ENCODE assay signal across 8 mouse cellular contexts in the genomic region with DNA sequence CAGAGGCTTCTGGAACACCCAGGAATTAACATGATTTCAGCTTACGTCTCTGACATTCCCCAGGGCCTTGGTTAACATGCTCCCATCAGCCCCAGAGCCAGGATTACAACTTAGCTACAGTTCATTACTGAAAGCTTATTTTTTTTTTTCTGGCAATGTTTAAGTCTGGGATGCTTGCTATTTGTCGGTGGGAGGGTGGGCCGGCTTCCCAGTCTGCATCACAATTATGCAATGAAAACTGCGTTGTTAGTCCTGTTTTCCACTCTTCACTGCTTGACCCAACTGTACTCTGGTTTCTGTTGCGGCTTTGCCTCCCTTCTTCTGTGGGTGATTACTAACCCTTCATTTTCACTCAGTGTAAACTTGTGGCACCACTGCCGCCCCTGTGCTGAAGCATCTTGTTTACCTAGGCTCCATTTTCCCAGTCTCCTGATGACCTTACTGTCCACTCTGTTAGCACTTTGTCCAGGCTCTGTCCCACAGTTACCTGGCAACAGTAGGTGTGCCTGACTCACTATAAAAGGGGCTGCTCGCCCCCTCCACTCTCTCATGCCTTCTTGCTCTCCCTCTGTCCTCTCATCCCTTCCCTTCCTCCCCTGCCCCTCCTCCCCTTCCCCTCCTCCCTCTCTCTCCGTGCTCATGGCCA. TPM values are rescaled to one million over a fixed set of nuclear protein-coding genes. Genes with fewer than 3 reads are reported as not detected.
DNase-seq lines count a peak whose midpoint lies in the region; ATAC-seq and TF ChIP-seq lines count a peak whose summit lies in the region.
"Had no signal": no experiment of that assay in that cellular context is flagged by ENCODE, and none has a peak within 500 bp of the region (broad histone marks: within the 10 kb centered on the region; RNA-seq: fewer than 3 reads in every experiment).

No protein-coding gene starts in this region.

- TF ChIP-seq POLR2A in liver, adult 2 months (IDR thresholded peaks at IDR 0.05; ENCODE audit: extremely low read depth, insufficient read depth, low read length) = no peak

- H3K4me2 ChIP-seq in hindbrain, embryonic 16.5 days (ENCODE audit: low read length) = no peak overlapping the region; the same call in 1 of the 2 replicates
- peak overlapping the region; percentile 13; the same call in 1 of the 2 replicates for H3K4me2 ChIP-seq in stomach, embryonic 16.5 days (ENCODE audit: low read depth, low read length)
- H3K4me2 ChIP-seq: heart, embryonic 15.5 days had no signal

- peak; percentile 52 for DNase-seq in liver, adult 2 months (ENCODE audit: extremely low read depth, low read depth, low spot score)
- no peak for DNase-seq in liver
- DNase-seq in fibroblast of lung, adult 2 months (ENCODE audit: low read depth) = peak; percentile 91
- DNase-seq in ovary, postnatal 14 days (ENCODE audit: low spot score) = no peak
- no peak for DNase-seq in left cerebral cortex, postnatal 14 days (ENCODE audit: low spot score in 2 of 2)

- ATAC-seq in hindbrain, embryonic 16.5 days = peak; percentile 9; the same call in 1 of the 2 replicates
- ATAC-seq in stomach, embryonic 16.5 days (ENCODE audit: insufficient read depth, low FRiP score) = no peak

- H3K27ac ChIP-seq in liver, adult 2 months (replicated peaks; ENCODE audit: insufficient read depth, low read depth, low read length) = peak overlapping the region; percentile 64
- no peak overlapping the region for H3K27ac ChIP-seq in hindbrain, embryonic 16.5 days (ENCODE audit: low read depth, low read length)
- no peak overlapping the region; the same call in 1 of the 2 replicates for H3K27ac ChIP-seq in stomach, embryonic 16.5 days (ENCODE audit: low read length)
- H3K27ac ChIP-seq: heart, embryonic 15.5 days had no signal

- no peak for TF ChIP-seq CTCF in liver, adult 2 months (IDR thresholded peaks at IDR 0.05; ENCODE audit: low read depth, low read length)

- H3K27me3 ChIP-seq in liver, adult 2 months (ENCODE audit: control insufficient read depth, insufficient read depth, low read length) = no peaks in the 10 kb centered on the region
- H3K27me3 ChIP-seq in hindbrain, embryonic 16.5 days (replicated peaks; ENCODE audit: control insufficient read depth, insufficient read depth, low read length) = no peaks in the 10 kb centered on the region
- H3K27me3 ChIP-seq in stomach, embryonic 16.5 days (ENCODE audit: control insufficient read depth, insufficient read depth, low read length) = no peaks in the 10 kb centered on the region
- H3K27me3 ChIP-seq: heart, embryonic 15.5 days had no signal

- H3K9me3 ChIP-seq in hindbrain, embryonic 16.5 days (ENCODE audit: control insufficient read depth, low read length) = no peaks in the 10 kb centered on the region
- H3K9me3 ChIP-seq in stomach, embryonic 16.5 days (replicated peaks; ENCODE audit: control insufficient read depth, low read length) = no peaks in the 10 kb centered on the region
- H3K9me3 ChIP-seq: heart, embryonic 15.5 days had no signal

- no peak overlapping the region for H3K4me3 ChIP-seq in liver, adult 2 months (ENCODE audit: insufficient read depth, low read depth, low read length)
- H3K4me3 ChIP-seq in hindbrain, embryonic 16.5 days (ENCODE audit: low read length) = no peak overlapping the region
- no peak overlapping the region for H3K4me3 ChIP-seq in stomach, embryonic 16.5 days (replicated peaks; ENCODE audit: low read length)
- H3K4me3 ChIP-seq: heart, embryonic 15.5 days had no signal

- peaks cover 7% of the 10 kb centered on the region for H3K4me1 ChIP-seq in liver, adult 2 months (ENCODE audit: control insufficient read depth, insufficient read depth, low read length)
- peaks cover 5% of the 10 kb centered on the region; the same call in 1 of the 2 replicates for H3K4me1 ChIP-seq in hindbrain, embryonic 16.5 days (ENCODE audit: control insufficient read depth, insufficient read depth, low read depth, low read length)
- H3K4me1 ChIP-seq in stomach, embryonic 16.5 days (ENCODE audit: control insufficient read depth, insufficient read depth, low read length) = peaks cover 26% of the 10 kb centered on the region; the same call in 1 of the 2 replicates

- WGBS in liver, adult 2 months = 25% methylated on average over 8 of the region's 8 CpGs
- WGBS in hindbrain, embryonic 16.5 days = 43% methylated on average over 8 of the region's 8 CpGs
- WGBS in stomach, embryonic 16.5 days = 38% methylated on average over 8 of the region's 8 CpGs

- intact Hi-C loops in left cerebral cortex, postnatal 14 days (cut with DNase I) = no loop called here

- no peaks in the 10 kb centered on the region for H3K36me3 ChIP-seq in liver, adult 2 months (ENCODE audit: control insufficient read depth, insufficient read depth, low read length)
- H3K36me3 ChIP-seq in hindbrain, embryonic 16.5 days (ENCODE audit: control insufficient read depth, insufficient read depth, low read length) = no peaks in the 10 kb centered on the region
- H3K36me3 ChIP-seq in stomach, embryonic 16.5 days (ENCODE audit: control insufficient read depth, insufficient read depth, low read length) = no peaks in the 10 kb centered on the region
- H3K36me3 ChIP-seq: heart, embryonic 15.5 days had no signal

- peak overlapping the region; percentile 19; the same call in 1 of the 2 replicates for H3K9ac ChIP-seq in liver, adult 2 months (ENCODE audit: low read depth, low read length)
- H3K9ac ChIP-seq in hindbrain, embryonic 16.5 days (ENCODE audit: low read depth, low read length) = no peak overlapping the region
- 0 out of 2 replicates have a peak overlapping the region, but pooled peaks have one; percentile 8 for H3K9ac ChIP-seq in stomach, embryonic 16.5 days (ENCODE audit: low read length)
- H3K9ac ChIP-seq: heart, embryonic 15.5 days had no signal

- no peaks in the 10 kb centered on the region for H3K79me2 ChIP-seq in liver, adult 2 months (ENCODE audit: control insufficient read depth, insufficient read depth, low read length)

RNA-seq across cellular contexts. Expression of a gene that starts 41.6 kb away (rescaled TPM):
- 314 and 385 TPM in 2 replicates for total RNA-seq in liver, adult 2 months (2014; rRNA removed)
- polyA plus RNA-seq in liver, adult 2 months (2012; rRNA removed) = 176 and 235 TPM in 2 replicates
- 574 and 619 TPM in 2 replicates for polyA plus RNA-seq in hindbrain, embryonic 16.5 days (2015; fragmentation: Nextera tagmentation; extraction: Ambion mirVana)
- 610 and 622 TPM in 2 replicates for polyA plus RNA-seq in stomach, embryonic 16.5 days (2015; fragmentation: Nextera tagmentation; extraction: Ambion mirVana)
- total RNA-seq in left cerebral cortex, postnatal 14 days (2021) = 100 to 1,000 TPM; 272 to 276 TPM

RNA-seq across cellular contexts. Expression of a gene that starts 41.8 kb away (rescaled TPM):
- total RNA-seq in liver, adult 2 months (2014; rRNA removed) = 5.4 and 6.0 TPM in 2 replicates
- 1.9 and 2.0 TPM in 2 replicates for polyA plus RNA-seq in liver, adult 2 months (2012; rRNA removed)
- polyA plus RNA-seq in hindbrain, embryonic 16.5 days (2015; fragmentation: Nextera tagmentation; extraction: Ambion mirVana) = 12.1 and 12.3 TPM in 2 replicates
- 8.2 and 10.5 TPM in 2 replicates for polyA plus RNA-seq in stomach, embryonic 16.5 days (2015; fragmentation: Nextera tagmentation; extraction: Ambion mirVana)
- total RNA-seq in left cerebral cortex, postnatal 14 days (2021) = 10 to 100 TPM; 57.2 to 65.1 TPM

Comparison
In these comparisons a context has a peak if more than half of its experiments do, and no peak if none do; other contexts are left out.
1. DNase-seq: peak in liver, adult 2 months (single experiment) and fibroblast of lung, adult 2 months (single experiment); none in liver (single experiment), ovary, postnatal 14 days (single experiment) and left cerebral cortex, postnatal 14 days (0 of 2).